13 mouse cellular contexts compared by ENCODE assay signal in the genomic region with DNA sequence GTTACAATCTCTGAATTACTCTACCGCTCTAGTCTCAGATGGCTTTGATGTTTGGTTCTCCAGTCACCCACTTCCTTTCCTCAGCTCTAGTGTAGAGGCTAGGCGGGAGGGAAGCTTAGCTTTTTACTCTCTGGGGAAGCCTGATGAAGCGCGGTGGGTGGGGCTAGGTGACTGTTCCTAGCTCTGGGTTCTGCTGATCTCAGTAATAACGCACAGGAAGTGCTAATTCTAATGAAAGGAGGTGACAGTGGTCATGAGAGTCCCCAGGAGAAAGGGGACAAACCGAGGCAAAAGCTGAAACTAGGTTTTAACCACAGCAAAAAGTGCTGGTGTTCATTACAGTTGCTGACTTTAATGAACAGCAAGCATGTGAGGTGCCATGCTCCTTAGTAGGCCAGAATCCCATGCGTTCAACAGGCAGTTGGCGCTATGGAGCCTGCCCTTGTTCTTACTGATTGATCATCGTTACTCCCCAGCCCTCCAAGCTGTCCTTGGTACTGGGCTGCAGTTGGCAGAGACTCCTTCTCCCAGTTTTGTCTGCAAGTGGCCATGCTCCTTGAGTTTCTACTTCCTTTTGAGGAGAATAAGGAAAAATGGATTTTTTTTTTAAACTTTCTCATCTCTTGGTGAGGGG.
DNase-seq lines count a peak whose midpoint lies in the region; ATAC-seq lines count a peak whose summit lies in the region.
"Had no signal": no experiment of that assay in that cellular context is flagged by ENCODE, and none has a peak within 500 bp of the region (broad histone marks: within the 10 kb centered on the region; RNA-seq: fewer than 3 reads in every experiment).

No protein-coding gene starts in this region.

- no peak overlapping the region for H3K4me2 ChIP-seq in forebrain, embryonic 12.5 days
- H3K4me2 ChIP-seq in kidney, embryonic 14.5 days (replicated peaks; ENCODE audit: low read depth, low read length): no peak overlapping the region
- H3K4me2 ChIP-seq: kidney, embryonic 15.5 days; limb, embryonic 13.5 days had no signal

- no peaks in the 10 kb centered on the region for H3K9me3 ChIP-seq in forebrain, embryonic 12.5 days
- no peaks in the 10 kb centered on the region for H3K9me3 ChIP-seq in kidney, embryonic 14.5 days (ENCODE audit: control insufficient read depth, low read length)
- H3K9me3 ChIP-seq: kidney, embryonic 15.5 days; limb, embryonic 13.5 days had no signal

- peak; percentile 46 for DNase-seq in lung, postnatal 36 days
- DNase-seq in lung, postnatal 14 days: no peak
- DNase-seq in natural killer cell, adult 2 months (ENCODE audit: low spot score in 2 of 2): peak; percentile 47 to 60
- peak; percentile 71 for DNase-seq in thymus, postnatal 25 days
- no peak for DNase-seq in left cerebral cortex, postnatal 25 days (ENCODE audit: low spot score in 2 of 2)
- DNase-seq: gastrocnemius, postnatal 25 days; heart, postnatal 14 days; layer of hippocampus, adult 9-11 months had no signal

- H3K9ac ChIP-seq in forebrain, embryonic 12.5 days: no peak overlapping the region
- no peak overlapping the region for H3K9ac ChIP-seq in kidney, embryonic 14.5 days (ENCODE audit: low read depth, low read length)
- H3K9ac ChIP-seq: kidney, embryonic 15.5 days; limb, embryonic 13.5 days had no signal

- no peaks in the 10 kb centered on the region for H3K27me3 ChIP-seq in forebrain, embryonic 12.5 days
- no peaks in the 10 kb centered on the region for H3K27me3 ChIP-seq in kidney, embryonic 14.5 days (ENCODE audit: control insufficient read depth, insufficient read depth, low read length)
- H3K27me3 ChIP-seq: kidney, embryonic 15.5 days had no signal

- no peak overlapping the region for H3K4me3 ChIP-seq in forebrain, embryonic 12.5 days (replicated peaks)
- H3K4me3 ChIP-seq in kidney, embryonic 14.5 days (ENCODE audit: low read length): no peak overlapping the region
- H3K4me3 ChIP-seq: kidney, embryonic 15.5 days; limb, embryonic 13.5 days had no signal

- no peak overlapping the region for H3K27ac ChIP-seq in forebrain, embryonic 12.5 days
- H3K27ac ChIP-seq in kidney, embryonic 14.5 days (ENCODE audit: low read depth, low read length): no peak overlapping the region
- H3K27ac ChIP-seq: kidney, embryonic 15.5 days; limb, embryonic 13.5 days had no signal

- H3K4me1 ChIP-seq in forebrain, embryonic 12.5 days: peaks cover 25% of the 10 kb centered on the region
- peaks cover 9% of the 10 kb centered on the region; the same call in 1 of the 2 replicates for H3K4me1 ChIP-seq in kidney, embryonic 14.5 days (ENCODE audit: control insufficient read depth, insufficient read depth, low read length)

- no peaks in the 10 kb centered on the region for H3K36me3 ChIP-seq in forebrain, embryonic 12.5 days (replicated peaks)
- H3K36me3 ChIP-seq in kidney, embryonic 14.5 days (ENCODE audit: control insufficient read depth, insufficient read depth, low read length): no peaks in the 10 kb centered on the region
- H3K36me3 ChIP-seq: kidney, embryonic 15.5 days; limb, embryonic 13.5 days had no signal

- WGBS in forebrain, embryonic 12.5 days: 46% methylated on average over 9 of the region's 9 CpGs
- WGBS in kidney, embryonic 14.5 days: 32% methylated on average over 9 of the region's 9 CpGs

- ATAC-seq in activated CD4-positive, CD25-positive, alpha-beta regulatory T cell, adult 4 months: peak; percentile 87
- no peak for ATAC-seq in forebrain, embryonic 12.5 days (ENCODE audit: low FRiP score)
- no peak for ATAC-seq in kidney, embryonic 14.5 days (ENCODE audit: low FRiP score, low TSS enrichment)

- intact Hi-C loops in left cerebral cortex, postnatal 25 days (cut with DNase I): no loop called here

Comparison
In these comparisons a context has a peak if more than half of its experiments do, and no peak if none do; other contexts are left out.
1. DNase-seq: peak in lung, postnatal 36 days (single experiment), natural killer cell, adult 2 months (2 of 2) and thymus, postnatal 25 days (single experiment); none in lung, postnatal 14 days (single experiment) and left cerebral cortex, postnatal 25 days (0 of 2).